Mouse (Mus musculus): Measurements from ENCODE around the gene Lhx6. TPM values are rescaled to one million over a fixed set of nuclear protein-coding genes. Genes with fewer than 3 reads are reported as not detected.

The Lhx6 gene
- polyA plus RNA-seq, 1 experiment = not detected

- Histone ChIP-seq H3K27ac (ENCODE audit: control insufficient read depth, insufficient read depth, low read depth, low read length, poor library complexity) (no peak overlapping the region), H3K4me1 (ENCODE audit: control insufficient read depth, insufficient read depth, low read length) (no peaks in the 10 kb centered on the region), H3K4me3 (replicated peaks; ENCODE audit: control insufficient read depth, low read depth, low read length) (no peak overlapping the region)
- TF ChIP-seq CTCF (IDR thresholded peaks at IDR 0.05; ENCODE audit: control insufficient read depth, insufficient read depth, low read length) (no peak), POLR2A (IDR thresholded peaks at IDR 0.05; ENCODE audit: borderline replicate concordance, control insufficient read depth, low read depth, low read length) (no peak)
- WGBS = 91% methylated on average over 1 of the region's 1 CpGs
Observed at GRCm38 (mm10) chr2:36085041-36085440, 20.2 kb downstream of the Lhx6 start.

GRCm38 (mm10) chr2:36082802-36083580, 22.2 kb downstream of the Lhx6 start:
- Histone ChIP-seq H3K4me3 (replicated peaks; ENCODE audit: control insufficient read depth, low read depth, low read length) (no peak overlapping the region), H3K27ac (ENCODE audit: control insufficient read depth, insufficient read depth, low read depth, low read length, poor library complexity) (no peak overlapping the region), H3K4me1 (ENCODE audit: control insufficient read depth, insufficient read depth, low read length) (no peaks in the 10 kb centered on the region)
- TF ChIP-seq POLR2A (IDR thresholded peaks at IDR 0.05; ENCODE audit: borderline replicate concordance, control insufficient read depth, low read depth, low read length) = no peak
- TF ChIP-seq CTCF (IDR thresholded peaks at IDR 0.05; ENCODE audit: control insufficient read depth, insufficient read depth, low read length) = no peak
- 68% methylated on average over 9 of the region's 9 CpGs for WGBS

GRCm38 (mm10) chr2:36081446-36081845, 23.8 kb downstream of the Lhx6 start:
- Histone ChIP-seq H3K4me1 (ENCODE audit: control insufficient read depth, insufficient read depth, low read length) (no peaks in the 10 kb centered on the region), H3K4me3 (replicated peaks; ENCODE audit: control insufficient read depth, low read depth, low read length) (no peak overlapping the region), H3K27ac (ENCODE audit: control insufficient read depth, insufficient read depth, low read depth, low read length, poor library complexity) (no peak overlapping the region)
- no peak for TF ChIP-seq CTCF (IDR thresholded peaks at IDR 0.05; ENCODE audit: control insufficient read depth, insufficient read depth, low read length)
- TF ChIP-seq POLR2A (IDR thresholded peaks at IDR 0.05; ENCODE audit: borderline replicate concordance, control insufficient read depth, low read depth, low read length) = no peak
- WGBS = 52% methylated on average over 9 of the region's 9 CpGs

- no peaks in the 10 kb centered on the region for H3K4me1 ChIP-seq (ENCODE audit: control insufficient read depth, insufficient read depth, low read length)
- TF ChIP-seq CTCF (IDR thresholded peaks at IDR 0.05; ENCODE audit: control insufficient read depth, insufficient read depth, low read length) = no peak
- no peak for TF ChIP-seq POLR2A (IDR thresholded peaks at IDR 0.05; ENCODE audit: borderline replicate concordance, control insufficient read depth, low read depth, low read length)
- no peak overlapping the region for H3K27ac ChIP-seq (ENCODE audit: control insufficient read depth, insufficient read depth, low read depth, low read length, poor library complexity)
- H3K4me3 ChIP-seq (replicated peaks; ENCODE audit: control insufficient read depth, low read depth, low read length) = no peak overlapping the region
- WGBS = 57% methylated on average over 11 of the region's 11 CpGs
Observed at GRCm38 (mm10) chr2:36077160-36077761, 27.9 kb downstream of the Lhx6 start.

GRCm38 (mm10) chr2:36075210-36075609, 30.0 kb downstream of the Lhx6 start:
- TF ChIP-seq CTCF (IDR thresholded peaks at IDR 0.05; ENCODE audit: control insufficient read depth, insufficient read depth, low read length) = no peak
- no peak for TF ChIP-seq POLR2A (IDR thresholded peaks at IDR 0.05; ENCODE audit: borderline replicate concordance, control insufficient read depth, low read depth, low read length)
- WGBS = 25% methylated on average over 5 of the region's 5 CpGs
- no peaks in the 10 kb centered on the region for H3K4me1 ChIP-seq (ENCODE audit: control insufficient read depth, insufficient read depth, low read length)
- H3K4me3 ChIP-seq (replicated peaks; ENCODE audit: control insufficient read depth, low read depth, low read length) = no peak overlapping the region
- H3K27ac ChIP-seq (ENCODE audit: control insufficient read depth, insufficient read depth, low read depth, low read length, poor library complexity) = no peak overlapping the region

GRCm38 (mm10) chr2:36073781-36074180, 31.4 kb downstream of the Lhx6 start:
- WGBS = 22% methylated on average over 3 of the region's 3 CpGs
- Histone ChIP-seq H3K4me1 (ENCODE audit: control insufficient read depth, insufficient read depth, low read length) (no peaks in the 10 kb centered on the region), H3K4me3 (replicated peaks; ENCODE audit: control insufficient read depth, low read depth, low read length) (no peak overlapping the region), H3K27ac (ENCODE audit: control insufficient read depth, insufficient read depth, low read depth, low read length, poor library complexity) (no peak overlapping the region)
- TF ChIP-seq POLR2A (IDR thresholded peaks at IDR 0.05; ENCODE audit: borderline replicate concordance, control insufficient read depth, low read depth, low read length) = no peak
- TF ChIP-seq CTCF (IDR thresholded peaks at IDR 0.05; ENCODE audit: control insufficient read depth, insufficient read depth, low read length) = no peak

GRCm38 (mm10) chr2:36071660-36072305, 33.4 kb downstream of the Lhx6 start:
- WGBS = 84% methylated on average over 8 of the region's 8 CpGs
- Histone ChIP-seq H3K4me1 (ENCODE audit: control insufficient read depth, insufficient read depth, low read length) (no peaks in the 10 kb centered on the region), H3K27ac (ENCODE audit: control insufficient read depth, insufficient read depth, low read depth, low read length, poor library complexity) (no peak overlapping the region), H3K4me3 (replicated peaks; ENCODE audit: control insufficient read depth, low read depth, low read length) (no peak overlapping the region)
- no peak for TF ChIP-seq POLR2A (IDR thresholded peaks at IDR 0.05; ENCODE audit: borderline replicate concordance, control insufficient read depth, low read depth, low read length)
- no peak for TF ChIP-seq CTCF (IDR thresholded peaks at IDR 0.05; ENCODE audit: control insufficient read depth, insufficient read depth, low read length)

- TF ChIP-seq POLR2A (IDR thresholded peaks at IDR 0.05; ENCODE audit: borderline replicate concordance, control insufficient read depth, low read depth, low read length) (no peak), CTCF (IDR thresholded peaks at IDR 0.05; ENCODE audit: control insufficient read depth, insufficient read depth, low read length) (no peak)
- WGBS = 80% methylated on average over 9 of the region's 9 CpGs
- Histone ChIP-seq H3K4me3 (replicated peaks; ENCODE audit: control insufficient read depth, low read depth, low read length) (no peak overlapping the region), H3K4me1 (ENCODE audit: control insufficient read depth, insufficient read depth, low read length) (no peaks in the 10 kb centered on the region), H3K27ac (ENCODE audit: control insufficient read depth, insufficient read depth, low read depth, low read length, poor library complexity) (no peak overlapping the region)
Observed at GRCm38 (mm10) chr2:36067132-36067531, 38.1 kb downstream of the Lhx6 start.

Data from bone marrow, adult 2 months (tissue).